Mouse (Mus musculus): ENCODE measurements around the gene Anln. TPM values are rescaled to one million over a fixed set of nuclear protein-coding genes. Genes with fewer than 3 reads are reported as not detected.

Gene Anln
- polyA plus RNA-seq (2017; shearing (Covaris generic)) = 1 to 10 TPM; 2.0 to 3.5 TPM

GRCm38 (mm10) chr9:22389021-22389476 lies at the start of gene Anln:
Anln (minus strand) TSS chr9:22389188.

DNA sequence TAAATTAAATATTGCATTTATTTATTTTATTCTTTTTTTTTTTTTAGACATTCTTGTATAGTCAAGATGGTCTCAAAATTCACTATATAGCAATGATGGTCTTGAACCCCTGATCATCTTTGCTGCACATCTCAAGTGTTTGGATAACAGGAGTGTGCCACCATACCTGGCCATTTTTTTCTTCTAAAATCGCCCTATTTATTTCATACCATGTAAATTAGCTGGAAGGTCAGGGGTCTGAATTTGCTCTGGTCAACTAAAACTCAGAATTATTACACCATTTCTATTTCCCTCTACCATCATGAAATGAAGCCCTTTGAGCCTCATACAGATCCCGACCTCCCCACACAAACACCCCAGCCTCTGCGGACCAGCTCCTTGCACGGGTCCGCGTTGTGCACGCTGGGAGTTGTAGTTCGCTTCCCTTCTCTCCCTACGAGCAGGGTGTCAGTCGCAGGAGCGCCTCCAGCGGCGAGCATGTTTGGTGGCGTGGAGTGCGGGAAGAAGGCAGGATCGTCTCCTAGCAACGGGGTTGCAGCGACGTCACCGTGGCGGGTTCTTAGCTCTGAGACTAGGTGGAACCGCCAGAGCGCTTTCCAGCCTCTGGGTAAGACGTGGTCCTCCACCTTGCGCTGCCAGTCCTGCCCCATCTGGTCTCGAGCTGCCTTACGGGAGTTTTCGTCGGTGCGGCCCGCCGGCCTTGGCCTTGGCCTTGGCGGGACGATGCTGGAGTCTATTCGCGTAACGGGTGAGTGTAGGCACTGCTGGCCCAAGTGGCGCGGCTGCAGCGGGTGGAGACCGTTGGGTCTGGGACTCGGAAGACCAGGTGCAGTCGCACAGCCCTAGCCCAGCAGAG lies 22.2 kb upstream of the Anln start, which contains the start of gene 9530077C05Rik:
TSS of gene 9530077C05Rik (plus strand) at position 512 of the 856 bp plus-strand sequence.

DNA sequence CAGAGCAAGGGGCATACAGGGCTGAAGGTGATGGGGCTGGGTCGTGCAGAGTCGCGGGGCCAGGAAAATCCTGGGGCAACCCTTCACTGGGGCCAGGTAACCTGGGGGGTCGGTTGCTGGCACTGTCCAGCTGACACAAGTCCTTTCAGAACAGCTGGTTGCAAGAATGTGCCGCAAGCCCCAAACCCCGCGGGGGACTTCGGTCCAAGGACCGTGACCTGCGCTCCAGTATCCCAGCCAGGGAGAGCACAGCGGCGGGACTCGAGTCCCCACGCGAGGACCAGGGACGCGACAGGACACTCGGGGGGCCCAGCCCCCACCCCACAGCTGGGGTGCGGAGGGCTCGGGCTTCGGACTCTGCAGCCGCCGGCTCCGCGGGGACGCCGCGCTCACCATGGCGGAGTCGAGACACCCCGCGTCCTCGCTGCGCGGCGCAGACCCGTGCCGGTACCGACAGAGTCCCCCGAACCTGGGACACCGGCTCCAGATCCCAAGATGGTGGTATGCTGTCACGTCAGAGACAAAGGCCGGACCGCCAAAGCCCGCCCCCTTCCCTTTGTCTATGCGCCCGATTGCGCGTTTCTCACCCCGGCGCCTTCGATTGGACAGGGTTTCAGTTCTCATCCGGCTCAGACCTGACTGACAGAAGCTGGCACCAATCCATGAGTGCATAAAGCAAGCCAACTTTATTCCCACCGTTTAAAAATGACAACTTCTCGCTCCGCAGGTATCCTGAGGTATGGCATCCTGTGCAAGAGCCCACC lies 81.7 kb downstream of the Anln start, which contains the start of gene Zfp810:
TSS of gene Zfp810 (minus strand) at position 493 of the 764 bp plus-strand sequence.

Other genes with a start within 250 kb of the Anln start
- gene Pigyl, start 232.3 kb downstream of the Anln start, polyA plus RNA-seq (2017; shearing (Covaris generic)) = 10 to 100 TPM; 42.8 to 60.2 TPM
- not detected for gene Zfp872, start 201.1 kb downstream of the Anln start, polyA plus RNA-seq (2017; shearing (Covaris generic))
- 10 to 100 TPM; 36.6 to 43.6 TPM for gene Zfp809, start 163.5 kb downstream of the Anln start, polyA plus RNA-seq (2017; shearing (Covaris generic))
- 1 to 10 TPM; 2.9 to 4.1 TPM for gene Zfp599, start 129.3 kb downstream of the Anln start, polyA plus RNA-seq (2017; shearing (Covaris generic))
- gene Zfp810, start 81.5 kb downstream of the Anln start, polyA plus RNA-seq (2017; shearing (Covaris generic)) = 10 to 100 TPM; 12.4 to 27.2 TPM
- 1 to 10 TPM in 1 of 2 experiments, under 1 TPM in 1; 0.68 to 1.3 TPM for gene 9530077C05Rik, start 22.3 kb upstream of the Anln start, polyA plus RNA-seq (2017; shearing (Covaris generic))
- not detected for gene Gm17545, start 65.1 kb upstream of the Anln start, polyA plus RNA-seq (2017; shearing (Covaris generic))
- gene Rp9, start 80.6 kb upstream of the Anln start, polyA plus RNA-seq (2017; shearing (Covaris generic)) = 100 to 1,000 TPM in 1 of 2 experiments, 10 to 100 TPM in 1; 92.5 to 152 TPM
- gene Bbs9, start 86.5 kb upstream of the Anln start, polyA plus RNA-seq (2017; shearing (Covaris generic)) = 10 to 100 TPM; 12.5 to 14.9 TPM